Mouse (Mus musculus) heart, embryonic 16.5 days (tissue): ENCODE measurements around the gene Mrpl50. TPM values are rescaled to one million over a fixed set of nuclear protein-coding genes. Genes with fewer than 3 reads are reported as not detected.

Source experiments
- ATAC-seq: fragments of 200-750 bp; cut with Nextera tagmentation; replicated peaks from 2 replicates; pipeline ENCODE4 v1.8.0; 2017; ENCODE audit warnings: moderate number of reproducible peaks; ENCODE audit not compliant: insufficient read depth, low FRiP score; ENCODE audit errors: extremely low read depth
- H3K27ac ChIP-seq: fragments of 300-500 bp; sonication (generic); 2 replicates; pipeline ENCODE4 v1.5.1; 2014; ENCODE audit warnings: mild to moderate bottlenecking, low read length, control low read depth, moderate library complexity
- H3K27me3 ChIP-seq: fragments of 300-500 bp; sonication (generic); 2 replicates; pipeline ENCODE4 v1.6.1; 2014; ENCODE audit warnings: low read length, mixed read lengths; ENCODE audit not compliant: control insufficient read depth, insufficient read depth
- H3K36me3 ChIP-seq: fragments of 300-500 bp; sonication (generic); 2 replicates; pipeline ENCODE4 v1.6.1; 2014; ENCODE audit not compliant: control insufficient read depth, insufficient read depth
- H3K4me1 ChIP-seq: fragments of 300-500 bp; sonication (generic); 2 replicates; pipeline ENCODE4 v1.6.1; 2014; ENCODE audit warnings: low read length, mixed read lengths; ENCODE audit not compliant: control insufficient read depth, insufficient read depth
- H3K4me2 ChIP-seq: fragments of 300-500 bp; sonication (generic); 2 replicates; pipeline ENCODE4 v1.6.1; 2014; ENCODE audit warnings: low read depth, mild to moderate bottlenecking, control low read depth, low read length
- H3K4me3 ChIP-seq: fragments of 300-500 bp; sonication (generic); 2 replicates; pipeline ENCODE4 v1.5.1; 2014; ENCODE audit warnings: mild to moderate bottlenecking, control low read depth, low read length
- H3K9ac ChIP-seq: fragments of 300-500 bp; sonication (generic); 2 replicates; pipeline ENCODE4 v1.6.1; 2014; ENCODE audit warnings: low read length, control low read depth
- H3K9me3 ChIP-seq: fragments of 300-500 bp; sonication (generic); replicated peaks from 2 replicates; pipeline ENCODE4 v1.6.1; 2016; ENCODE audit warnings: low read length; ENCODE audit not compliant: control insufficient read depth
- WGBS: fragments of 180-500 bp; shearing (Covaris S2); extraction: QIAGEN DNeasy Blood & Tissue Kit; methylation state at CpG from one replicate; pipeline ENCODE4 v1.1.7; 2014; 5-methylcytosine and 5-hydroxymethylcytosine counted together
- polyA plus RNA-seq: library from polyadenylated mRNA; unstranded; fragments of >200 nt; fragmentation: Nextera tagmentation; extraction: Ambion mirVana; gene quantifications from 2 replicates; pipeline ENCODE4 v1.2.1, GENCODE M21; 2015

Mrpl50 gene
- polyA plus RNA-seq = 59.0 and 69.5 TPM in 2 replicates

- peaks cover 7% of the 10 kb centered on the region for H3K4me1 ChIP-seq
- no peaks in the 10 kb centered on the region for H3K9me3 ChIP-seq
- H3K4me3 ChIP-seq = peak within 1 kb of the TSS; percentile 69
- H3K27ac ChIP-seq = peak within 1 kb of the TSS; percentile 66
- H3K36me3 ChIP-seq = peaks cover 20% of the 10 kb centered on the region
- H3K9ac ChIP-seq = peak within 1 kb of the TSS; percentile 91
- under 1% methylated on average over 41 of the region's 41 CpGs for WGBS
- H3K4me2 ChIP-seq = peak within 1 kb of the TSS; percentile 85
- peak; percentile 99 for ATAC-seq
- H3K27me3 ChIP-seq = no peaks in the 10 kb centered on the region
Measured at GRCm38 (mm10) chr4:49520572-49521340, at the start of gene Mrpl50, which contains the start of gene Zfp189. Mrpl50 (minus strand) TSS chr4:49521093. Zfp189 (plus strand) TSS chr4:49521176.

- Histone ChIP-seq H3K4me3 (no peak overlapping the region), H3K27ac (no peak overlapping the region), H3K9me3 (no peaks in the 10 kb centered on the region), H3K27me3 (no peaks in the 10 kb centered on the region), H3K4me1 (no peaks in the 10 kb centered on the region), H3K36me3 (no peaks in the 10 kb centered on the region), H3K9ac (no peak overlapping the region), H3K4me2 (no peak overlapping the region)
- WGBS = 11% methylated on average over 3 of the region's 3 CpGs
- peak; percentile 37; the same call in 1 of the 2 replicates for ATAC-seq
Measured at GRCm38 (mm10) chr4:49567613-49568012, 46.7 kb upstream of the Mrpl50 start.

- peak; percentile 58 for ATAC-seq
- Histone ChIP-seq H3K9me3 (no peaks in the 10 kb centered on the region), H3K9ac (no peak overlapping the region), H3K4me3 (no peak overlapping the region), H3K4me1 (no peaks in the 10 kb centered on the region), H3K27ac (no peak overlapping the region), H3K36me3 (no peaks in the 10 kb centered on the region), H3K4me2 (no peak overlapping the region), H3K27me3 (no peaks in the 10 kb centered on the region)
- WGBS = 54% methylated on average over 20 of the region's 20 CpGs
Measured at GRCm38 (mm10) chr4:49559915-49560772, 39.3 kb upstream of the Mrpl50 start.

- no peak overlapping the region for H3K9ac ChIP-seq
- no peak overlapping the region for H3K27ac ChIP-seq
- 37% methylated on average over 2 of the region's 2 CpGs for WGBS
- no peaks in the 10 kb centered on the region for H3K9me3 ChIP-seq
- H3K4me2 ChIP-seq = no peak overlapping the region
- no peak overlapping the region for H3K4me3 ChIP-seq
- no peaks in the 10 kb centered on the region for H3K4me1 ChIP-seq
- H3K27me3 ChIP-seq = no peaks in the 10 kb centered on the region
- ATAC-seq = no peak
- no peaks in the 10 kb centered on the region for H3K36me3 ChIP-seq
Measured at GRCm38 (mm10) chr4:49558181-49558580, 37.3 kb upstream of the Mrpl50 start.

- 86% methylated on average over 7 of the region's 7 CpGs for WGBS
- H3K4me3 ChIP-seq = no peak overlapping the region
- no peaks in the 10 kb centered on the region for H3K36me3 ChIP-seq
- H3K27me3 ChIP-seq = no peaks in the 10 kb centered on the region
- no peaks in the 10 kb centered on the region for H3K4me1 ChIP-seq
- no peak overlapping the region for H3K27ac ChIP-seq
- H3K4me2 ChIP-seq = no peak overlapping the region
- no peaks in the 10 kb centered on the region for H3K9me3 ChIP-seq
- ATAC-seq = no peak
- no peak overlapping the region for H3K9ac ChIP-seq
Measured at GRCm38 (mm10) chr4:49557375-49557774, 36.5 kb upstream of the Mrpl50 start.

- Histone ChIP-seq H3K36me3 (no peaks in the 10 kb centered on the region), H3K4me2 (no peak overlapping the region), H3K9ac (no peak overlapping the region), H3K4me3 (no peak overlapping the region), H3K9me3 (no peaks in the 10 kb centered on the region), H3K27me3 (no peaks in the 10 kb centered on the region), H3K27ac (no peak overlapping the region), H3K4me1 (no peaks in the 10 kb centered on the region)
- 78% methylated on average over 5 of the region's 5 CpGs for WGBS
- ATAC-seq = no peak
Measured at GRCm38 (mm10) chr4:49553380-49553779, 32.5 kb upstream of the Mrpl50 start.

- Histone ChIP-seq H3K27ac (no peak within 1 kb of the TSS), H3K9ac (no peak within 1 kb of the TSS), H3K9me3 (no peaks in the 10 kb centered on the region), H3K4me2 (no peak within 1 kb of the TSS), H3K4me1 (no peaks in the 10 kb centered on the region), H3K27me3 (no peaks in the 10 kb centered on the region), H3K36me3 (no peaks in the 10 kb centered on the region), H3K4me3 (no peak within 1 kb of the TSS)
- WGBS = 27% methylated on average over 3 of the region's 3 CpGs
- ATAC-seq = no peak
Measured at GRCm38 (mm10) chr4:49549383-49549782, 28.5 kb upstream of the Mrpl50 start, which contains the start of gene Aldob. Aldob (minus strand) TSS chr4:49549546.

- 81% methylated on average over 7 of the region's 7 CpGs for WGBS
- H3K4me3 ChIP-seq = no peak overlapping the region
- no peak overlapping the region for H3K9ac ChIP-seq
- H3K36me3 ChIP-seq = no peaks in the 10 kb centered on the region
- H3K9me3 ChIP-seq = no peaks in the 10 kb centered on the region
- H3K4me1 ChIP-seq = no peaks in the 10 kb centered on the region
- ATAC-seq = no peak
- no peak overlapping the region for H3K27ac ChIP-seq
- H3K27me3 ChIP-seq = no peaks in the 10 kb centered on the region
- no peak overlapping the region for H3K4me2 ChIP-seq
Measured at GRCm38 (mm10) chr4:49547544-49548219, 26.8 kb upstream of the Mrpl50 start.
